Mouse (Mus musculus) forelimb bud, embryonic 11.5 days (tissue): ENCODE results near the gene Trappc11.
"Not testable (repeated sequence)": the region's sequence is repeated elsewhere in the genome, so short reads cannot be mapped to it uniquely, and the experiment has no call there.

Source experiments
- DNase-seq: peaks from one replicate; pipeline ENCODE4 v3.0.0-alpha.2; 2012; ENCODE audit warnings: low read depth, low spot score

The Trappc11 gene

DNA sequence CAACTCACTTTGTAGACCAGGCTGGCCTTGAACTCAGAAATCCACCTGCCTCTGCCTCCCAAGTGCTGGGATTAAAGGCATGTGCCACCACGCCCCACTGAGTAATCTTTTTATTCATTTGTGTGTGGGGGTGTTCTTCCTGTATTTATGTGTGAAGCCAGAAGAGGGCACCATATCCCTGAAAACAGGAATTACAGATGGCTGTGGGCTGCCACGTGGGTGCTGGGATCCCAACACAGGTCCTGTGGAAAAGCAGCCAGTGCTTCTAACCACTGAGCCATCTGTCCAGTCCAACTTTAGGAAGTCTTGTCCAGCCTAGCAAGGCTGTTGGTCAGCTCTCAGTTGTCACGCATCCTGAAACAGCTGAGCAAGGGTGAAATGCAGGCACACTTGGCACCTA lies 46.0 kb downstream of the Trappc11 start:
- DNase-seq = no peak

DNA sequence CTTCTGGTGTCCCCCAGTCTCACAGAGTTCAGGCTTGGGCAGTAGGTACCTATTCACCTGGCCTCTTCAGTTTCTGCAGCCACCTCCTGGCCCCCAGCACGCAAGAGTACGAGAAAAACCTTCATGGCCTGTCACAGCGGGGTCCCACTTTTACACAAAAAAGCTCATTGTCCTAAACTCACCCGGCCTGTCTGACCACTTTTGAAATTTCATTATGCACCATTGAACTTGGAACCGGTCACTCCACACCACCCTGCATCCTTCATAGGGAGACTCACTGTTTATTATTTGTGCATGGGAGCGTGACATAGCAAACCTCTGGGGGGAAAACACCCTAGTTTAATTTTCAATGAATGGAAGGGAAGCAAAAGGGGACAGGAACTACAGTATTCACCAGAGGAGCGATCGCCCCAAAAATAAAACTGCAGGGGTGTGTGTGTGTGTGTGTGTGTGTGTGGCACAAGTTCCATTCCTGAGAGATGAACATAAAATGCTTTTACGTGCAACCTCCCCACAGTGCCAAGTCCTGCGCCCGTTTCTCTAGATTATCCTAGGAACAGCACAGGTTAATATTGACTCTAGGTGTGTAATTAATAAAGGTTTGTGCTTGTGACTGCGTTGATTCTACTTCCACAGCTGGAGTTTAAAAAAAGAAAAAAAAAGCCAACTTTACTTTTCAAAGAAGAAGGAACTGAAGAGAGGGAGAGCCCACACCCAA lies 50.8 kb downstream of the Trappc11 start:
- no peak for DNase-seq

DNA sequence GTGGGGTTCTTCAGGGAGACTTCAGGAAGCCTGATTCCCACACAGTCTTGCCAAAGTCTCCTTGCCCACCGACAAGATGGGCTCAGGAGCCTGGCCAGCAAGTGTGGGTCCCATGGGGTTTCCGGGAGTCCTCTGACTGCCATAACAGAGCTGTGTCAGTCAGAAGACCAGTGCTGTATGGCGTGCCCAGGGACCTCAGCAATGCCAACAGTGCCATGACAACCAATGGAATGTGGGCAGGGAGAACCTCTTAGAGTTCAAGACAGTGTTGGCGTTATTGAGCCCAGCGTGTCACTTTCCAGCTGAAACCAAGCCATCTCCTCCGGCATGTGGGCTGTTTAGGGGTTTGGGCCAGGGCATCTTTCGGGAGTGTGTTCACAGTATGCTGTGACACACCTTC lies 53.2 kb downstream of the Trappc11 start:
- DNase-seq = no peak

DNA sequence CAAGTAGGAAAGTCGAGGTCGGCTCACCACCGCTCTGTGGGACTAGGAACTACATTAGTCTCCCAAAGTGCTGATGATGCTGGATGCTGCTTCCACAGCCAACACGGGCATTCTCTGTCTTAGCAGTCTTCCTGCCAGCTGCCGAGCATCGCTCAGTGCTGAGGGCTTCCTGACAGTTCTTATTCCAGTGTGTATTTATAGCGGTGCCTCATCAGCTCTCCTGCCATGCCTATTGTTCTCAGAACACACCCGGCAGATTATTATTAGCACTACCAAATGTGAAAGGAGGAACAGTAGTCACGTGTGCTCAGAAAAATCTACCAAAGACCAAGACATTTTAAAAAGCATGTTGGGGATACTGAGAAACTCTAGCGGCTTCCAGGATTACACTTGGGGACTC lies 71.6 kb downstream of the Trappc11 start:
- no peak for DNase-seq

- DNase-seq = no peak
Observed at GRCm38 (mm10) chr8:47459216-47459749, 74.0 kb downstream of the Trappc11 start.

- no peak for DNase-seq
Observed at GRCm38 (mm10) chr8:47458591-47458990, 74.7 kb downstream of the Trappc11 start.

DNA sequence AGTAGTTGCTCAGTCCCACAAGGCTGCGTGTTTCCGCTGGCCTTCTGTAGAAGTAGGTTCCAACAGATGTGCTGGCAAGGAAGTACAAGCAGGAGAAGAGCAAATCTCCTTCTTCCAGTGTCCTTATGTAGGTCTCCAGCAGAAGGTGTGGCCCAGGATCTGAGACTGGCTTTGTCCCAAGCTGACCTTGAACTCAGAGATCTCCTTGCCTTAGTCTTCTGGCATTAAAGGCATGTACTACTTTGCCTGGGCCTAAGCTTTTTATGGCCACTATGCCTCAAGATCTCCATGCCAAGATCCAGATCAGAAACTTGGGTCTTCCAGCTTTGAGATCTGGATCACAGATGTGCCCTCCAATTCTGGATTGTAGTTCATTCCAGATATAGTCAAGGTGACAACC lies 84.1 kb downstream of the Trappc11 start:
- DNase-seq = not testable (repeated sequence)

DNA sequence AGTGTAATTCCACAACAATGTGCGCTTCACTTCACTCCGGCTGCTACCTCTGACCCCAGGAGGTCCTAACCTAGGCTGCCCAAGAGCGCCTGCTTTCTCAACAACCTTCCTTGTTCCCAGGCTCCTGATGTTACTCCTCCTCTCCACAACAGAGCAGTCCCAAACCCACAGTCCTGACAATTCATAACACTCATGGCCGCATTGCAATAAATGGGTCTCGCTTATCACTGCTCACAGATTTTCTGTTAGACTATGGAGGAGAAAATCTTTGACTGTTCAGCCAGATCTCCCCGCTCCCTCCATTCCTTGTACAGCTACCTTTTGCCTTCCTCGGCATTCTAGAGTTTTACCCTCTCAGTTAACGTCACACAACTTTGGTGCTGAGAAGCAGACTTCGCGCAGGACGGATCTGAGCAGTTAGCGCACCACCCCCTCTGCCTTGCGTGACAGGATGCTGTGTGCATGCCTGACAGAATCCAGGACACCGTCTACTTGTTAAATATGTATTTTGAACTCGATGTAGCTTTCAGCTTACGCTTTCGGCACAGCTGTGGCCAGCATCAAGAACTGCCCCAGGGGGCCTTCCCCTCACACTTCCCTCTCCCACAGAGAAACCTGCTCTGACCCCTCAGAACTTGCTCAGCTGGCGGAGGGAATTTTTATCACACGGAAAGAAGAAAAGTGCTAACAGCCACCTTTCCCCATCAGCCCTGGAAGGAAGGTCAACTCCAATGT lies 86.8 kb downstream of the Trappc11 start, which contains the start of gene Stox2:
Gene Stox2 (minus strand): TSS at position 51 of the 735 bp plus-strand sequence.
- DNase-seq = peak; percentile 33
